Mouse (Mus musculus) kidney, adult 2 months (tissue): ENCODE results near the gene Ipo11. TPM values are rescaled to one million over a fixed set of nuclear protein-coding genes. Genes with fewer than 3 reads are reported as not detected.

Source experiments
- DNase-seq: peaks from one replicate; pipeline ENCODE4 v3.0.0; 2021
- H3K27ac ChIP-seq: fragments of 200-500 bp; 2 replicates; pipeline ENCODE4 v1.5.1; 2012; ENCODE audit warnings: low read depth, low read length, control low read depth, inconsistent platforms; ENCODE audit not compliant: insufficient read depth
- H3K27me3 ChIP-seq: fragments of 200-500 bp; replicated peaks from 2 replicates; pipeline ENCODE4 v1.6.1; 2012; ENCODE audit warnings: mild to moderate bottlenecking, moderate library complexity, low read length, inconsistent platforms; ENCODE audit not compliant: control insufficient read depth, insufficient read depth
- H3K36me3 ChIP-seq: fragments of 200-500 bp; 2 replicates; pipeline ENCODE4 v1.6.1; 2012; ENCODE audit warnings: mild to moderate bottlenecking, moderate library complexity, low read length, inconsistent platforms; ENCODE audit not compliant: control insufficient read depth, insufficient read depth
- H3K4me1 ChIP-seq: fragments of 200-500 bp; 2 replicates; pipeline ENCODE4 v1.6.1; 2011; ENCODE audit warnings: low read length; ENCODE audit not compliant: control insufficient read depth, insufficient read depth
- H3K4me3 ChIP-seq: fragments of 200-500 bp; 2 replicates; pipeline ENCODE4 v1.5.1; 2011; ENCODE audit warnings: mild to moderate bottlenecking, low read depth, low read length, control low read depth; ENCODE audit not compliant: insufficient read depth
- CTCF ChIP-seq: fragments of 200-500 bp; conservative IDR thresholded peaks from 2 replicates; pipeline ENCODE4 v1.5.1; 2011; ENCODE audit warnings: low read depth, mild to moderate bottlenecking, control low read depth, low read length, moderate library complexity, mixed read lengths; ENCODE audit not compliant: insufficient read depth, insufficient read length
- POLR2A ChIP-seq: fragments of 200-500 bp; IDR thresholded peaks from one replicate; pipeline ENCODE4 v1.6.1; 2011; ENCODE audit warnings: low read depth, low read length, control low read depth
- WGBS: fragments of 180-500 bp; shearing (Covaris S2); methylation state at CpG from one replicate; pipeline ENCODE4 v1.1.7; 2018; 5-methylcytosine and 5-hydroxymethylcytosine counted together
- polyA plus RNA-seq: library from polyadenylated mRNA; depleted of rRNA; stranded (reverse); fragments of >200 nt; gene quantifications from 2 replicates; pipeline ENCODE4 v1.2.3, GENCODE M21; 2012

The Ipo11 gene
- polyA plus RNA-seq, 1 experiment, result 18.9 TPM

DNA sequence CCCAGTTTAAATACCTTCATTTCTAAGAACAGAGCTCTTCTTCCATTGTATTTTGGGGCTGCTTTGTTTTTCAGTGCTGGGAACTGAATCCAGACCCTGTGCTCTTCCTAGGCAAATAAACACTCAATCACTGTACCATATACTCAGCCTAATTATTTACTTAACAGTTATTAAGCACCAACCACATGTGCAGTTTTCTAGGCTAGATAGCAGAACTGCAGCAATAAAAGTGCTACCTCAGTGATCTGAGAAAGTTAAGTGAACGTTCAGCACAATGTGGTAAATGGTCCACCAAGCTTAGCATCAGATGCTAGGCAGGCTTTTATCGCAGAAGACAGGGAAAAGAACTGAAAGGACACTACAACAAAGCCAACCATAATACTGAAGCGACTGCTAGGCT, 32.1 kb downstream of the Ipo11 start:
- Histone ChIP-seq H3K27me3 (no peaks in the 10 kb centered on the region), H3K36me3 (peaks cover 6% of the 10 kb centered on the region), H3K4me3 (no peak overlapping the region), H3K4me1 (no peaks in the 10 kb centered on the region), H3K27ac (no peak overlapping the region)
- DNase-seq, result no peak
- TF ChIP-seq CTCF (no peak), POLR2A (no peak)
- WGBS, result 71% methylated on average over 3 of the region's 3 CpGs

DNA sequence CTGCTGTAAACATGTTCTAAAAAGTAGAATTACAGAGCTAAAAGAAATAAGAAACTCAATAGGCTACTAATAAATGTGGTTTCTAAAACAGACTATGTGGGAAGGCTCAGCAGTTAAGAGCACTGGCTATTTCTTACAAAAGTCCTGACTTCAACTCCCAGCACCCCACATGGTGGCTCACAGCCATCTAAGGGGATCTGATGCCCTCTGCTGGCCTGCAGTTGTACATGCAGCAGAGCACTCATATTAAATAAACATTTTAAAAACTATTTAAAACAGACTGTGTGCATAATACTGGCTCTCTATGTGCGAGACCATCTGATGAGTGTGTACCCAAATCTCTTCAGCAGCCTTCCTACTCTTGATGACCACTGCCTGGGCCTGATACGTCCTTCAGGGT, 42.5 kb downstream of the Ipo11 start:
- H3K27me3 ChIP-seq, result no peaks in the 10 kb centered on the region
- H3K4me1 ChIP-seq, result no peaks in the 10 kb centered on the region
- peak; percentile 5 for DNase-seq
- 98% methylated on average over 2 of the region's 2 CpGs for WGBS
- no peak overlapping the region for H3K4me3 ChIP-seq
- H3K36me3 ChIP-seq, result no peaks in the 10 kb centered on the region; the same call in 1 of the 2 replicates
- no peak overlapping the region for H3K27ac ChIP-seq
- no peak for TF ChIP-seq POLR2A
- TF ChIP-seq CTCF, result peak; percentile 45

DNA sequence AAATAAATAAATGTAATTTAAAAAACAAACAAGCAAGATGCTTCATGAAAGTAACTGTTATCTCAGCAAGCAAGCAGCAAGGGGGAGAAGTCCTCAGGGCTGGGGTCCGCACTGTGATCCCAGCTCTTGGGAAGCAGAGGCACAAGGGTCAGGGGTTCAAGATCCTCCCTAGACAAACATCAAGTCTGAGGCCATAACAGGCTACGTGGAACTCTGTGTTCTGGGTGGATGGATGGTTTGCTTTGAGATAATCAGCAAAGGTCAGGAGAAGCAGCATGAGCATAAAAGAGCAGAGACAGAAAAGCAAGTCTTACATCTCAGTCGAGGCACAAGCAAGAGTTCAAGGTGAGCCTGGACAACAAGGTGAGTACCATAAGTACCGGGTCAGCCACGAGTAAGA, 43.1 kb downstream of the Ipo11 start:
- TF ChIP-seq CTCF, result no peak
- TF ChIP-seq POLR2A, result no peak
- Histone ChIP-seq H3K27ac (no peak overlapping the region), H3K4me1 (no peaks in the 10 kb centered on the region), H3K27me3 (no peaks in the 10 kb centered on the region), H3K4me3 (no peak overlapping the region), H3K36me3 (no peaks in the 10 kb centered on the region; the same call in 1 of the 2 replicates)
- WGBS, result 93% methylated on average over 5 of the region's 5 CpGs
- no peak for DNase-seq

DNA sequence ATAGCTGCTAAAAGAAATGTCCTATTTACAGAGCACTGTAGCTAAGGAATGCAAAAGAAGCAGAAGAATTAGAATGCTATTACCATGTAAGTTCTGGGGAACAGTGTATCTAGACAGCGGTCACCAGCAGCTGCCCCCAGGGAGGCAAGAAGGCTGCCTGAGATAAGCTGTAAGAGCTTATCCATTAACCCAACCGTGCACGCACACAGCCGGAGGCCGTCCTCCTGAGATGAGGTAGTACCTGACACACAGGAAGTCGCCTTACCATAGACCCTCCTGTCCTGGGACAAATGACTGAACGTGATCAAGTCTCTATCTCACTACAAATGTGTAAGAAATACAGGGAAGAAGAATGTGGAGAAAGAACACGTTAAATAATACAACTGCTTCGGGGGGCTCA, 43.6 kb downstream of the Ipo11 start:
- Histone ChIP-seq H3K4me3 (no peak overlapping the region), H3K36me3 (no peaks in the 10 kb centered on the region; the same call in 1 of the 2 replicates), H3K27me3 (no peaks in the 10 kb centered on the region), H3K27ac (no peak overlapping the region), H3K4me1 (no peaks in the 10 kb centered on the region)
- TF ChIP-seq CTCF (no peak), POLR2A (no peak)
- 72% methylated on average over 9 of the region's 9 CpGs for WGBS
- no peak for DNase-seq

DNA sequence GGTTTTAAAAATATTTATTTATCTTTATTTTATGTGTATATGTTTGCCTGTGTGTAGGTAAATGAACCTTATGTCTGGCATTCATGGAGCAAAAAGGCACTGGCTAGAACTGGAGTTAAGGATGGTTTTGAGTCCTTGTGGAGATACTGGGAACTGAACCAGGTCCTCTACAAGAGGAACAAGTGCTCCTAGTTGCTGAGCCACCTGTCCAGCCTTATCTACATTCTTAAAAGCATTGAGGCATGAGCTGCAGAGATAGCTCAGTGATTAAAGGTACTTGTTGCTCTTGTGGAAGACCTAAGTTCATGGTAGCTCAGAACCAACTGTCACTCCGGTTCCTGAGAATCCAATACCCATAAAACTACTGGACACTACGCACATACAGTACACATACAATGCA, 49.4 kb downstream of the Ipo11 start:
- no peak for TF ChIP-seq POLR2A
- TF ChIP-seq CTCF, result no peak
- DNase-seq, result no peak
- 97% methylated on average over 2 of the region's 2 CpGs for WGBS
- no peak overlapping the region for H3K27ac ChIP-seq
- H3K4me1 ChIP-seq, result no peaks in the 10 kb centered on the region
- H3K36me3 ChIP-seq, result no peaks in the 10 kb centered on the region
- H3K27me3 ChIP-seq, result no peaks in the 10 kb centered on the region
- H3K4me3 ChIP-seq, result no peak overlapping the region

DNA sequence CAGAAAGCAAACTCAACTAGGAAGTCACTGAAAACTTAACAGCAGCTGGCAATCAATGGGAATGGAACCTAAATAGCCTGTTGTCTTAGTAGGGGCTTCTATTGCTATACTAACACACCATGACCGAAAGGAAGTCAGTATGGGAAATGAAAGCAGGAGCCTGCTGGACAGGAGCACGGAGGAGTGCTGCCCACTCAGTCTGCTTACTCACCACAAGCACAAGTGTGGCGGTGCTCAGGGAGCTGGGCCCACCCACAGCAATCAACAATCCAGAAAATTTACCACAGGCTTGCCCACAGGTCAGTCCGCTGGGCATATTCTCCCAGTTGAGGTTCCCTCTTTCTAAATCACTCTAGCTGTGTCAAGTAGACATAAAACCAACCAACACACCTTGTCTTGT, 52.5 kb downstream of the Ipo11 start:
- Histone ChIP-seq H3K27me3 (no peaks in the 10 kb centered on the region), H3K27ac (no peak overlapping the region), H3K4me3 (no peak overlapping the region), H3K4me1 (no peaks in the 10 kb centered on the region), H3K36me3 (no peaks in the 10 kb centered on the region; the same call in 1 of the 2 replicates)
- no peak for TF ChIP-seq CTCF
- TF ChIP-seq POLR2A, result no peak
- WGBS, result 92% methylated on average over 4 of the region's 4 CpGs
- DNase-seq, result no peak

DNA sequence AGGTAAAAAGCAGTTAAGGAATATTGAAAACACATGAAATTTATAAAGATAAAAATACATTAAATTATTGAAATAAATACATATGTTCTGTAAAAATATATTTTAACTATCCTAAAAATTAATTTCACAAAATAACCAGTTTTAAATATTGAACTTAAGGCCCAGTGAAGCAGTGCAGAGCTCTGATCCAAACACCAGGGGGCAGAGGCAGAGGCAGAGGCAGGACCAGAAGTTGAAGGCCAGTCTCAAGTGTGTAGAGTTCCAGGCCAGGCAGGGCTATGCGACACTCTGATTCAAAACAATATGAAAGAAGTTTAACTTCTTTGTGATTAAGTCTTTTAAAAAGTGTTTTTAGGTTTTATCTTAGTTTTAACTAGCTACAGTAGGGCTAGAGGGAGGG, 60.5 kb downstream of the Ipo11 start:
- no peak for DNase-seq
- no peak overlapping the region for H3K27ac ChIP-seq
- no peak overlapping the region for H3K4me3 ChIP-seq
- WGBS, result 89% methylated on average over 1 of the region's 1 CpGs
- no peaks in the 10 kb centered on the region for H3K4me1 ChIP-seq
- H3K36me3 ChIP-seq, result 0 out of 2 replicates have a peak, but pooled peaks cover 4% of the 10 kb centered on the region
- H3K27me3 ChIP-seq, result no peaks in the 10 kb centered on the region
- TF ChIP-seq CTCF (peak; percentile 50), POLR2A (no peak)

DNA sequence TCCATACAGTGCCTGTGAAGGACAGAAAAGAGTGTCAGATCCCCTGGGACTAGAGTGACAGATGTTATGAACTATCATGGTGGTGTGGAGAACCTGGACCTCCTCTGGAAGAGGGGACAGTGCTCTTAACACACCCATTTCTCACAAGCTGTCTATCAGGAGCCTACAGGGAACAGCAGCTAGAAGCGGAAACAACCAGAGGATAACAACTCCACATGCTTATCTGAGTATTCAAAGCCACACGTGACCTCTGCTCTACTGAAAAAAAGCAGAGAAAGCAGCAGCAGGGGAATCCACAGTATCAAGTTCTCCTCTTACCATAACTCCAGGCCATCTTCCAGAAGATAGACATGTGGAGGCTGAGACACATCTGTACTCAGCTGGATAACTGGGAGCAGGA, 71.2 kb downstream of the Ipo11 start:
- TF ChIP-seq CTCF (no peak), POLR2A (no peak)
- Histone ChIP-seq H3K4me3 (no peak overlapping the region), H3K27ac (no peak overlapping the region), H3K27me3 (no peaks in the 10 kb centered on the region), H3K36me3 (no peaks in the 10 kb centered on the region; the same call in 1 of the 2 replicates), H3K4me1 (no peaks in the 10 kb centered on the region)
- no peak for DNase-seq
- 73% methylated on average over 2 of the region's 2 CpGs for WGBS
